Mouse (Mus musculus): ENCODE data around the gene Auts2. TPM values are rescaled to one million over a fixed set of nuclear protein-coding genes. Genes with fewer than 3 reads are reported as not detected.

Gene Auts2
- total RNA-seq, 2 experiments from 2014 or later: 40.8 to 53.0 TPM

GRCm38 (mm10) chr5:131826362-131827261 lies 716.5 kb downstream of the Auts2 start:
- DNase-seq: no peak
- intact Hi-C loops (cut with DNase I): no loop called here

DNA sequence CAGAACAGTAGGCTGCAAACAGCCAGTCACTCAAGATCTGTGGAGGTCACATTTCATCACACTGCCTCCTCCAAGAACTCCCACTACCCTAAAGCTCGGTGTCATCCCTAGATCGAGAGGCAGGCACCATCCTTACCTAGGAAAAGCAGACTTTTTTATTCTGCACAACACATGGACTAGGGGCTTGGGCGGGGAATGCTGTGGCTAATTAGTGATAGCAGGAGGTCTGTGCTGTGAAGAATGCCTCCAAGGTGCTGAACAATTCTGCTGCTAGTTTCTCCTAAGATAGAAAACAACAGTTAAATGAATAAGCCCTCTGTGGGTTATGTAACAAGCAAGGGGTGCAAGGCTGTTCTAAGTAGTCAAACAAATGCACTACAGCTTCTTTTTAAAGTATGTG lies 717.7 kb downstream of the Auts2 start:
- intact Hi-C loops (cut with DNase I): no loop called here

DNA sequence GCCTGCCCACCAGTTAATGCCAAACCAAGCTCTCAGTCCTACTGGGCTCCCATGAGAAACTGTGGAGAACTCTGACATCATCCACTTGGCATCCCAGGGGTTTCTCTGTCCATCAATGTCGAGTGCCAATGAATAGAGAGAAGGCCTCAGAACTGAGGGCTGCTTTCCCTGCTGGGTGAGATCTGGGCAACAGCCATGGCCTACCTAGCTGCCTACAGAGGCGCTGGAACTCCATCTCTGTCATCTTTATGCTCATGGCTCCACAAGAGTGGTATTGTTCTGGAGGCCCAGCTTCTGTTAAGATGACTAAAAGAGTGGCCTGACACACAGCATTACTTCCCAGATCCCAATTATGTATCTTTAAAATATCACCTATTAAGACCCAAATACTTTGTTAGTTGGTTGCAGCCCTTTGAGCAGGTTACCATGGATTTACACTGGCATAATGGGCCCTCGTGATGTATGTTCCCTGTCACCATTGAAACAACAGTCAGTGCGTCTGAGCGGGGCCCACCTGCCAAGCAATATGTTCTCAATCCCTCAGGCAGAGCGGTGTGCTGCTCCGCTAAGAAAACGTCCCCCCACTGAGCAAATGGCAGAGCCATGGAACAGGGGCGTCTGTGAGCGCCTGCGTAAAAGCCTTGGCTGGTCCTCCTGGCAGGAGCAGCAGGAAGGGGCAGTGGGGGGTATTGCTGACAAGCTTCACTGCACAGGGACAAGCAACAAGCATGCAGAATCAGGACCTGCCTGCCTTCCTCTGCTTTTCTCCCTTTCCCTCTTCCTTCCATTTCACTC lies 718.8 kb downstream of the Auts2 start:
- intact Hi-C loops (cut with DNase I): no loop called here
- no peak for DNase-seq

More for the DNA sequence above, 717.7 kb downstream of the Auts2 start:
- DNase-seq: no peak

DNA sequence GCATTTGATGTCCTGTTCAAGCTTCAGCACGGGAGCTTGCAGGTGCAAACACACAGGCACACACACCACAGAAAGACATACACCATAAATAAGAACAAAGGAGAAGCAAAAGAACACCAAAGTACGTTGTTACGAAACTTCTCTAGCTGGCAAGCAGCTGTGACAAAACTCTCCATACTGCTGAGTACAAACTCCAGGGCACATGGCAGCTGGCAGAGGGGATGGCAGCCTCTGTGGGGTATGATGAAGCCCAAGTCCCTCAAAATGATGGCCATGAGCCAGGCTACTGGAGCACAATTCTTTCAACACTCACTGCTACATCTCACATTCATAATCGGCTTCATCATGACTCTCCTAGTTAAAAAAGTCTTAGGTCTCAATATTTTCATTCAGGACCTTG lies 721.7 kb downstream of the Auts2 start:
- DNase-seq: no peak
- intact Hi-C loops (cut with DNase I): no loop called here

- DNase-seq: peak; percentile 38 to 43
- intact Hi-C loops (cut with DNase I): no loop called here
Observed at GRCm38 (mm10) chr5:131819251-131819691, 723.9 kb downstream of the Auts2 start.

DNA sequence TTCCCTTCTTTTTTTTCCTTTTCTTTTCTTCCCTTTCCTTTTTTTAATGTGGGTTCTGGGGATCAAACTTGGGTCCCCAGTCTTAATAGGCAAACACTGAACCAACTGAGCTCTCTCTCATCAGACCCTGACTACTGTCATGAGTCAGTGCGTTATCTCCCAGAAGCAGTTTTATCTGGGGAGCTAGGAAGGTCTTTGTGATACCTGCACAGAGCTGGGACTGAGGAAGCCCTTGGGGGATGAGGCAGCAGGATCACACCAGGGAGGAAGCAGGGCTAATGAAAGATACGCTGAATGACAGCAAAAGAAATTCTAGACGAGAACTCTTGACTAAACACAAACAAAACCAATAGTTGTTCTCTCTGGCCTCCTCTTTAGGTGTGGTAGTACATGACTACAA lies 727.6 kb downstream of the Auts2 start:
- intact Hi-C loops (cut with DNase I): no loop called here
- no peak for DNase-seq

DNA sequence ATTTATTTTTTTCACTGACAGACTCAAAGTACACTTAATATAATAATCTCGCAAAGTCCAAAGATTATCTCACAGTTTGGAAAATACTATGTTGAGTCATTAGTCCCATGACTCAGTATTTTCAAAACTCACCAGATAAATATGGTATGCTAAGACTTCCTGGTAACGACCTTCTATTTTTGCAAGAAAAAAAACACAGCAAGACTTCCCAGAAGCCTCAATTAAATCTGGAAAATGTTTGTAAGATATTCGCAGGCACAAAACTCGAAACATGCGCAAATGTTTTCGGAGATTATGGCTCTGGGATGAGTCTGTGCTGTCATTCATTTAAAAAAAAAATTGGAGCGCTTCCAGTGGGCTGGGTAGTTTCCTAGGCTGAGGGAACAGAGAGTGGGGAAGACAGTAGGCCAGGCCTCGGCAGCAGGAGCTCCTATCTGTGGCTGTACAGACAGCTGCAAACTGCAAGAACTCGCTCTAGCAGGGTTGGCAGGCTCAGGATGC lies 728.6 kb downstream of the Auts2 start:
- peak; percentile 68 to 74 for DNase-seq
- intact Hi-C loops (cut with DNase I): loop anchor here (5.0 kb wide), 1 partner anchor 277 kb away; no protein-coding TSS in a partner anchor

DNA sequence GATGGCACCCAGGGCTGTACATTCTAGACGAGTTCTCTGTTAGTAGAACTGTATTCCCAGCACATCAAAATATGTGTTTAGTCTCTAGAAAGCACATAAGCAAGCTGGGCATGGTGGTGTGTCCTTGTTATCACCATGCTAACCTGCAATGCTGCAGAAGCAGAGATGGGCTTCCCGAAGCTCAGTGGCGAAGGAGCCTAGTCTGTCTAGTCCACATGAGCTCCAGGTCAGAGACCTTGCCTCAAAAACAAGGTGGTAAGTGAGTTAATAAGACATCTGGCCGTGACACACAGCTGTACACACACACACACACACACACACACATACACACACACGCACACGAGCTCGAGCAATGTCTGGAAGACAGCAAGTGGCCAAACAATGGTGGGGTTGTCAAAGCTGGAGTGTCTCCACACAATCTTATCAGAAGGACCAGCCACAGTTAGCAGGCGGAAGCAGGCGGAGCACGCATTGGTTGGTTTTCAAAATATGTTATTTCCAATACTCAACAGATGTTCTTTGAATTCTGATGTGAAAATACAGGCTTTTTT lies 729.1 kb downstream of the Auts2 start:
- DNase-seq: peak; percentile 54 to 65
- intact Hi-C loops (cut with DNase I): loop anchor here (5.0 kb wide), 1 partner anchor 277 kb away; no protein-coding TSS in a partner anchor

DNA sequence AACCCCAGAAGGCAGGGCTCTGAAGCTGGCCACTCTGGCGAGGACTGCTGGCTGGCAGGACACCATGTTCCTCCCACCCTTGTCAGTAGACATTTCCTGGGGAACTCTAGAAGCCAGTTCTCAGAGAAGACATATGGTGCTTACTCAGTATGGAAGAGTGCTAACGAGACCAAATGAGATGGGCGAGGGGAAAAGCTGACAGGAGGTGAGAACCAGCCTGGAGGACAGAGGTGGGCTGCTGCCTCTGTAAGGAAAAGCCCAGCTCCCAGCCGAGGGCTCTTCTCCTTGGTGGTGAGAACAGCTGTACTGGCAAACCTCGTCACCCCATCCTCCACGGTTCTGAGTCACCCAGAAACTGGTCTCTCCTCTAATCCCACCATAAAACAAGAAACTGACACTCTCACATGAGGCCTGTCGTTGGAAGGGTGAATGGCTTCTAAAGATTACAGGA lies 729.8 kb downstream of the Auts2 start:
- intact Hi-C loops (cut with DNase I): loop anchor here (5.0 kb wide), 1 partner anchor 276 kb away; no protein-coding TSS in a partner anchor
- peak; percentile 17 to 23 for DNase-seq

DNA sequence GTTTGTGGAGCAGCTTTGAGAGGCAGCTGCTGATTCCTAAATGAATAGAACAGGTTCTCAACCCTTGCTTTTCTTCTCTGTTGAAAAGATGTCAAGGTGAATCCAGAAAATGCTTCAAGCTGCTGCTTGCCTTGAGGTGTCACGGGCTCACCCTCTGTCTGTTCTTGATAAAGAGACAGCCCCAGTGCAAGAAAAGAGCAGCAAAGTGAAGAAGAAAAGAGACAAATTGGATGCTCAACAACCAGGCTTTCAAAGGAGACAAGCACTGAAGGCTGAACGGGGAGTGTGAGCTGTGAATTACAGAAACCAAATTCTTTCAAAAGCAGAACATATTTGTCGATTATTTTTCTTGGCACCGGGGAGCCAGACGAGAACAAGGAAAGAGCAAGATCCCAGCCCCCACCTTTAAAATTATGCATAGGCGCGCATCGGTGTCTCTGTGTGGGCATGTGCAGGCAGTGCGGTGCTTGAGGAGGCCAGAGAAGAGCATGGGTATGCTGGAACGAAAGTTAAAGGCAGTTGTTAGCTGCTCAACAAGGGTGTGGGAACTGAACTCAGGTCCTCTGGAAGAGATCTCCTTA lies 730.6 kb downstream of the Auts2 start:
- no peak for DNase-seq
- intact Hi-C loops (cut with DNase I): loop anchor here (5.0 kb wide), 1 partner anchor 275 kb away; no protein-coding TSS in a partner anchor

- no peak for DNase-seq
- intact Hi-C loops (cut with DNase I): no loop called here
Observed at GRCm38 (mm10) chr5:131806350-131806749, 736.8 kb downstream of the Auts2 start.

GRCm38 (mm10) chr5:131805277-131805676 lies 737.9 kb downstream of the Auts2 start:
- DNase-seq: no peak
- intact Hi-C loops (cut with DNase I): no loop called here

- intact Hi-C loops (cut with DNase I): no loop called here
- DNase-seq: no peak
Observed at GRCm38 (mm10) chr5:131803609-131804008, 739.5 kb downstream of the Auts2 start.

DNA sequence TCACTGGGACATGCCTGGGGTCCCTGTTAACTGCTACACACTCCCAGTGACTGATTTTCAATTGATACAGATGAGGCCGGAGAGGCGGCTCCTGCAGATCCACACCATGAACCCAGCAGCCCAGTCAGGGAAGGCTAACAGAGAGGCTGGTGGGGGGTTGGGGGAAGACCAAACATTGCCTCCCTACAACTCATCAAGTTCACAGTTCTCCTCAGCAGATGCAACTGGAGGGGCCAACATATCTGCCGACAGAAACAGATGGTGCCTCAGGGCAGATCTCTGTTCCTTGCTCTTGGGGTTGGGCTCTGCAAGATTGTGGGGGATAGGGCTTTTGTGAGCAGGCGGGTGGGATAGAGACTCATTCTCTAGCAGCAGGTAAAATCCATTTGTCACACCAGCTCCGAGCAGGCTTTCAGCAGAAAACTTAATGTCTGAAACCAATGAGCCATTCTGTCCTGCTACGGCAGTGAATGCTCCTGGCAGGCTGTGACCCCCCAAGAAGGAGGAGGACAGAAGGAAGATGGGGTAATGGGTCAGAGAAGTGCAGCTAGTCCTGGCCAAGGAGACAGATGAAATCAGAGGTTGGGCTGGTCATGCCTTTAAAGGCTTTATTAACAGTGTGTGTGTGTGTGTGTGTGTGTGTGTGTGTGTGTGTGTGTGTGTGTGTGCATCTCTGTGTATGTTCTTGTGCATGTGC lies 740.7 kb downstream of the Auts2 start:
- intact Hi-C loops (cut with DNase I): no loop called here
- no peak for DNase-seq

- DNase-seq: no peak
- intact Hi-C loops (cut with DNase I): no loop called here
Observed at GRCm38 (mm10) chr5:131801924-131802323, 741.2 kb downstream of the Auts2 start.

- intact Hi-C loops (cut with DNase I): no loop called here
- no peak for DNase-seq
Observed at GRCm38 (mm10) chr5:131798373-131798772, 744.8 kb downstream of the Auts2 start.

DNA sequence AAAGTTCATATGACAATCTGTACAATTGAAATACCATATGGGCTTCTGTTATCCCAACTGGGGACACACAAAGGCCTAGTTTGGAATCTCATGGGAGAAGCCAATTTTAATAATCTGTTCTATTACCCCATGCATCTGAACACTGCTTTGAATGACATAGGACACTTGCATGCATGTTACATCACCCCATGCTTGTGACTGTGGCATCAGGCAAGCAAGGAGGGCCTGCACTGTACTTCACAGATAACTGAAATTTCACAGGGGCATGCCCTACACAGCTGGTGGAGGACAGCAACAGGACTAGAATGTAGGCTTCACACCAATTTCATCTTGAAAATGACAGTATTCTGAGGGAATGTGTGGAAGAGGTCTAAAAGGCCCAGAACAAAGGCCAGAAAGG lies 746.1 kb downstream of the Auts2 start:
- intact Hi-C loops (cut with DNase I): no loop called here
- DNase-seq: no peak

DNA sequence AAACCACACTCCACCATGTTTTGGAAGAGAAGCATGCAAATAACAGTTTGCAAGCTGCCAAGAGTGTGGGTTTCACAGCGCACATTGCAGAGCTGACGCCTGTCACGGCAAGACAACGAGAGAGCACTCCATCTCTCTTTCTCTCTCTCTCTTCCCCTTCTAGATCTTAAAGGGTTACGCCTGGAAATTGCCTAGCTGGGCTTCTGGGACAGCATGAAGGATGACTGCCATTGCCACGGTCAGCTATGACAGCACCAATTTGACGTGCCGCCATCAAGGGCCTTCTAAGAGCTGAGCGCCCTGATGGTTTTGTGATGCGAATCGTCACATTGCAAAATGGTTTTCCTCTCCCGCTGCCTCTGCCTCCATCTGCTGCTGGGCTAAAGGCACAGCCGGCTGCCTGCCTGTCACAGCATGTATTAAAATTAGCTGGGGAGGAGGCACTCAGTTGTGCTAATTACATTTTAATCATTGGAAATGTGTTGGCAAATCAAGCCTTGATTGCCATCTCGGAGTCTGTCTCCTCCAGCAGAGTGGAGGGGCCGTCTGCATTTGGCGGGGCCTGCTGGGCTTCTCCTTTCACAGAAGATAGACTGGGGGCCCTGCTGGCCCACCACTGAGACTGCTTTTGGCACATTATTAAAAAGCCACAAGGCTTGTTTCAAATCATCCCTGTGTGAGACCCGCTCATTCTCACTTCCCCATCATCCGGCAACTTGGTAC lies 748.6 kb downstream of the Auts2 start:
- intact Hi-C loops (cut with DNase I): no loop called here
- DNase-seq: no peak

GRCm38 (mm10) chr5:131789601-131790000 lies 753.5 kb downstream of the Auts2 start:
- DNase-seq: no peak
- intact Hi-C loops (cut with DNase I): no loop called here
